Mouse (Mus musculus): ENCODE data around the gene Tbc1d16. TPM values are rescaled to one million over a fixed set of nuclear protein-coding genes. Genes with fewer than 3 reads are reported as not detected.

Gene Tbc1d16
- polyA plus RNA-seq, 1 experiment from 2014 or later, result 54.6 TPM

DNA sequence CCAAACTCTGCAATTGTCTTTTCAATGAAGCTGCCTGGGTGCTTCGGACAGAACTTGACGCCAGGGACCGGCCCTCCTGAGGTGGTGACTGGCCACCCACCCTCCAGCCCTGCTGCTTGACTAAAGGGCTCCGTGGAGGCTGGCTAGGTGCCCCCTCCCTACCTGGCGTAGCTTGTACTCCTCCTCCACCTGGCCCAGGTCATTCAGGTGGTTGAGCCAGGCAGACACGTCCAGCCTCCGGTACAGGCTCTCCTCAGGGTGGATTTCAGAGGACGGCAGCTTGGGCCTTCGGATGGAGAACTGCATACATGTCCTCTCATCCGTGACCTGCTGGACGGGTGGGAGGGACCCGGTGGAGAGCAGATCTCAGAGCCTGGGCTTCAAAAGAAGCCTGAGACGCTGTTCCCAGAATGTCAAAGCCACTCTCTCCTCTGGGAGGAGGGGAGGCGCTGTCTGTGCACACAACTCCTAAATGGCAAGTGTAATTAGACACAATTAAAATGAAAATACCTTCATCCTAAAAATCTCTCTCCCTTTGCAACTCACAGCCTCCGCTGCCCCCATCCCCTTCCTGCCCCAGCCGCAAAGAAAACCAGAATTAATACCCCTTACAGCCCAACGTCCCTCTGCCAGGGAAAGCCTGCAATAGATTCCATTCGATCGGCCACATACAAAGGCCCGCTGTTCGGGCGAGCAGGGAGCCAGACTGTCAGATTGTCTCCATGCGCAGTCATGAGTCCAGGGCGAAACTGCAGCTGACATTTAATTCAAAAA is 71.6 kb downstream of the Tbc1d16 start:
- H3K9me3 ChIP-seq (ENCODE audit: control insufficient read depth, low read length), result no peaks in the 10 kb centered on the region
- H3K27ac ChIP-seq (ENCODE audit: low read length), result peak overlapping the region; percentile 81
- WGBS, result 6% methylated on average over 24 of the region's 24 CpGs
- H3K4me3 ChIP-seq (replicated peaks; ENCODE audit: low read length), result peak overlapping the region; percentile 7; the same call in 1 of the 2 replicates
- H3K36me3 ChIP-seq (ENCODE audit: control insufficient read depth, insufficient read depth), result peaks cover 11% of the 10 kb centered on the region
- peak overlapping the region; percentile 14 for H3K4me2 ChIP-seq (ENCODE audit: low read length)
- no peaks in the 10 kb centered on the region for H3K27me3 ChIP-seq (replicated peaks; ENCODE audit: control insufficient read depth, insufficient read depth, low read length)
- ATAC-seq, result peak; percentile 76
- H3K4me1 ChIP-seq (replicated peaks; ENCODE audit: control insufficient read depth, insufficient read depth, low read length), result peaks cover 35% of the 10 kb centered on the region
- peak overlapping the region; percentile 43 for H3K9ac ChIP-seq (replicated peaks; ENCODE audit: low read depth, low read length)

DNA sequence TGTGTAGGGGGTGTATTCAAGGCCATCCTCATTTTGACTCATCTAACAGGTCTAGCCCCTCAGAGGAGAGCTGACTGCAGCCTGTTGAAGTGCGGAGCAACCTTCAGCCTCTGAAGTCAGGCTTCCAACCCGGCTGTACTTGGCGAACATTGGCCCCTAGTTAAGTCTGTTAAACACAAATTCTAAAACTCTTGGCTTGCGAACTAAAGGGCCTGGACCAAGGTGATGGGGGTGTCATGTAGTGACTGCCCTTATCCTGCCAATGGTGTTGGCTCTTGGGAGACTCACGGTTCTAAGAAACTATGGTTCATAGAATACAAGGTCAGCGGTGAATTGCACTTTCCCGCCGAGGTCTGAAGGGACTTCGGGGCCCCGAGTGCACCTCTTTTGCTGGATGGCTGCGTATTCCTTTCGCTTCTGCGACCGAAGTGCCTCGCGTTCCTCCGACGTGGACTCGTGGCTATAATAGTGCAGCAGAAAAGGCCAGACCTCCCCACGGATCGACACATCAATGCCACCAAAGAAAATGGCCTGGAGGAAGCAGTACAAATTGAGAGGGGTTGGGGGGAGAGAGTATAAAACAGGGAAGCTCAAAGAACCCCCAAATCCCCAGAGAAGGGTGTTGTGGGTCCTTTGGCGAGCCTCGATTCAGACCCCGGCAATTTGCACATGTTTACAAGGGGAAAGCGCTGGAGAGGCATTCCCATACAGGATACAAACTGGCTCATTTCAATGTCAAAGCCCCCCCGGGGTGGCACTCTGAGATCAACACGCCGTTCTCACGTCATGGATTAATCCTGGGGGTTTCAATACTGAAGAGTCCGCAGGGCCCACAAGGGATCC is 72.4 kb downstream of the Tbc1d16 start:
- Histone ChIP-seq H3K4me2 (ENCODE audit: low read length) (peak overlapping the region; percentile 14), H3K36me3 (ENCODE audit: control insufficient read depth, insufficient read depth) (peaks cover 11% of the 10 kb centered on the region), H3K4me1 (replicated peaks; ENCODE audit: control insufficient read depth, insufficient read depth, low read length) (peaks cover 35% of the 10 kb centered on the region), H3K27ac (ENCODE audit: low read length) (peak overlapping the region; percentile 81), H3K9me3 (ENCODE audit: control insufficient read depth, low read length) (no peaks in the 10 kb centered on the region), H3K4me3 (replicated peaks; ENCODE audit: low read length) (no peak overlapping the region), H3K9ac (replicated peaks; ENCODE audit: low read depth, low read length) (0 out of 2 replicates have a peak overlapping the region, but pooled peaks have one; percentile 10), H3K27me3 (replicated peaks; ENCODE audit: control insufficient read depth, insufficient read depth, low read length) (no peaks in the 10 kb centered on the region)
- peak; percentile 54 for ATAC-seq
- WGBS, result 18% methylated on average over 30 of the region's 30 CpGs

DNA sequence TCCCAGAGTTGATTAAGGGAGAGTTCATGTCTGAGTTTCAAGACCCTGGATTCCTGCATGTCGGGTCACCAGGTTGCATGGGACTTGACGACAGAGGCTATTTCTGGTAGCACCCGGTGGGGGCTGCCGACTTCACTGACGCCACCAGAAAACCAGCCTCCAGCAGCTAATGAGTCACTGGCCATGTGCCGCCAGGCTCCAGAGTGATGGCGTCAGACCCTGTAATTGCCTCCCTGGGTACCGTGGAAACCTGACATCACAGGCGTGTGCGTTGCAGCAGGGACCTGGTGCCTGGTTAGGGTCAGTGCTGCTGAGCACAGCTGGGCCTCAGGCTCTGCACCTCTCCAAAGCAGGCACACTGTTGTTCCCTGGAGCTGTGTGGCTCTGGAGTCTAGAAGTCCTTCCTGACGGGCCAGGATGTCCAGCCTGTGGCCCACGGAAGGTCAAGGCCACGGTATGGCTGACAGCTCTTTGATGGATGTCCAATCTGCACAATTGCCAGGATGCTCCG is 75.9 kb downstream of the Tbc1d16 start:
- Histone ChIP-seq H3K4me3 (replicated peaks; ENCODE audit: low read length) (no peak overlapping the region), H3K4me1 (replicated peaks; ENCODE audit: control insufficient read depth, insufficient read depth, low read length) (peaks cover 18% of the 10 kb centered on the region), H3K9ac (replicated peaks; ENCODE audit: low read depth, low read length) (no peak overlapping the region), H3K27ac (ENCODE audit: low read length) (no peak overlapping the region), H3K9me3 (ENCODE audit: control insufficient read depth, low read length) (no peaks in the 10 kb centered on the region), H3K27me3 (replicated peaks; ENCODE audit: control insufficient read depth, insufficient read depth, low read length) (no peaks in the 10 kb centered on the region), H3K4me2 (ENCODE audit: low read length) (no peak overlapping the region), H3K36me3 (ENCODE audit: control insufficient read depth, insufficient read depth) (peaks cover 20% of the 10 kb centered on the region)
- no peak for ATAC-seq
- 68% methylated on average over 14 of the region's 14 CpGs for WGBS

DNA sequence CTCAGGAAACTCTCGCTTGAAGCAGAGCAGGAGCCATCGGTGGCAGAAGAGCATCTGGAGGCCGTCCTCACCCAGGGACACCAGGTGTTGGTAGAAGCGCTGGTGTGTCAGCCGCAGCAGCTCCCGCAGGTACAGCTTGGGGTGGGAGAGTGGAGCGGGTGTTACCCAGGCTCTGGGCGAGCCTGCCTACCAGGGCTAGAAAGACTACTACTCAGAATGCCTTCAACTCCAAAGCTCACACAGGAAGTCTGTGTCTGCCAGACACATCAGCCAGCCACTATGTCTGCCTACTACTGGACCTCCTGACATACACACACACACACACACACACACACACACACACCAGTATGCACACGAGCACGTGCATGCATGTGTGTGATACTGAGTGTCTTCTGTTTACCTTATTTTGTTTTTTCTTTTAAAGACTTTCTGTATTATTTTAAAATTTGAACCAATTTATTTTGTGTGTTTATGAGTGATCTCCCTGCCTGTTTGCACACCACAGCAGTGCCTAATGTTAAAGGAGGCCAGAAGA is 77.2 kb downstream of the Tbc1d16 start:
- 89% methylated on average over 10 of the region's 10 CpGs for WGBS
- Histone ChIP-seq H3K4me1 (replicated peaks; ENCODE audit: control insufficient read depth, insufficient read depth, low read length) (peaks cover 6% of the 10 kb centered on the region), H3K9me3 (ENCODE audit: control insufficient read depth, low read length) (no peaks in the 10 kb centered on the region), H3K9ac (replicated peaks; ENCODE audit: low read depth, low read length) (no peak overlapping the region), H3K27me3 (replicated peaks; ENCODE audit: control insufficient read depth, insufficient read depth, low read length) (no peaks in the 10 kb centered on the region), H3K36me3 (ENCODE audit: control insufficient read depth, insufficient read depth) (peaks cover 20% of the 10 kb centered on the region), H3K4me2 (ENCODE audit: low read length) (no peak overlapping the region), H3K27ac (ENCODE audit: low read length) (no peak overlapping the region), H3K4me3 (replicated peaks; ENCODE audit: low read length) (no peak overlapping the region)
- no peak for ATAC-seq

DNA sequence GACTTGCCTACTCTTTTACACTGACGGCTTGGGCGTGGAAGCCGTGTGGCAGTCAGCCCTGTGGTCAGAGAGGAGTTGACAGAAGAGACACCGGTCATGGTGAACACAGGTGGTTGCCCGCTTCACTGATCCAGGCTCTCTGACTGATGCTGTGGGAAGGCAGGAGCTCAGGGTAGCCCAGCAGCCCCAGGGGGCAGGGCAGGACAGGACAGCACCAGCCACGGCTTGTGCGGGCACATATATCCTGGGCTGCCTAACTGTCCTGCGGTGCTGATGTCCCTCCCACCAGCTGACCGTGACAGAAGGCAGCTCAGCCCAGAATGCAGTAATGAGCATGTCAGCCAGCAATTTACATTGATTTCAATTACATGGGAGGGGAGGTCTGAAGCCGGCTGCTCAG is 77.9 kb downstream of the Tbc1d16 start:
- Histone ChIP-seq H3K4me1 (replicated peaks; ENCODE audit: control insufficient read depth, insufficient read depth, low read length) (0 out of 2 replicates have a peak, but pooled peaks cover 3% of the 10 kb centered on the region), H3K4me3 (replicated peaks; ENCODE audit: low read length) (no peak overlapping the region), H3K9ac (replicated peaks; ENCODE audit: low read depth, low read length) (no peak overlapping the region), H3K9me3 (ENCODE audit: control insufficient read depth, low read length) (no peaks in the 10 kb centered on the region), H3K27ac (ENCODE audit: low read length) (no peak overlapping the region), H3K36me3 (ENCODE audit: control insufficient read depth, insufficient read depth) (peaks cover 20% of the 10 kb centered on the region), H3K4me2 (ENCODE audit: low read length) (no peak overlapping the region), H3K27me3 (replicated peaks; ENCODE audit: control insufficient read depth, insufficient read depth, low read length) (no peaks in the 10 kb centered on the region)
- WGBS, result 77% methylated on average over 10 of the region's 10 CpGs
- ATAC-seq, result no peak

DNA sequence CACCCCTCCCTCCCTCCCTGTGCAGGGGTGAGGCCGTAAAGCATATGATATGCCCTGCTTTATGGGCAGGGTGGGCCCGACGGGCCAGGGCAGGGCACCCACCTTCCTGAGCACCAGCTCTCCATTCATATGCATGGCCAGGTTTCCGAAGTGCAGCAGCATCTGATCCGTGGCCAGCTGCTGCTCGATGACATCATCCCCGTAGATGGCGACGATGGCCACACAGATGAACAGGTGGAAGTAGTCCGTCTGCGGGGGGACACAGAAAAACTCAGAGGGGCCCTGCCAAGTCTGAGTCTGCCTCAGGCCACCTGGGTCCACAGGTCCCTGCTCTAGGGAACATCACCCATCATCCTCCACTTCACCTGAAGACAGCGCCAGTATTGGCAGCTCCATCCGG is 79.5 kb downstream of the Tbc1d16 start:
- H3K4me3 ChIP-seq (replicated peaks; ENCODE audit: low read length), result no peak overlapping the region
- no peak overlapping the region for H3K9ac ChIP-seq (replicated peaks; ENCODE audit: low read depth, low read length)
- 88% methylated on average over 13 of the region's 13 CpGs for whole genome bisulfite sequencing
- H3K4me2 ChIP-seq (ENCODE audit: low read length), result no peak overlapping the region
- H3K27me3 ChIP-seq (replicated peaks; ENCODE audit: control insufficient read depth, insufficient read depth, low read length), result no peaks in the 10 kb centered on the region
- no peak for ATAC-seq
- peaks cover 14% of the 10 kb centered on the region for H3K36me3 ChIP-seq (ENCODE audit: control insufficient read depth, insufficient read depth)
- H3K9me3 ChIP-seq (ENCODE audit: control insufficient read depth, low read length), result no peaks in the 10 kb centered on the region
- H3K4me1 ChIP-seq (replicated peaks; ENCODE audit: control insufficient read depth, insufficient read depth, low read length), result peaks cover 4% of the 10 kb centered on the region
- no peak overlapping the region for H3K27ac ChIP-seq (ENCODE audit: low read length)

DNA sequence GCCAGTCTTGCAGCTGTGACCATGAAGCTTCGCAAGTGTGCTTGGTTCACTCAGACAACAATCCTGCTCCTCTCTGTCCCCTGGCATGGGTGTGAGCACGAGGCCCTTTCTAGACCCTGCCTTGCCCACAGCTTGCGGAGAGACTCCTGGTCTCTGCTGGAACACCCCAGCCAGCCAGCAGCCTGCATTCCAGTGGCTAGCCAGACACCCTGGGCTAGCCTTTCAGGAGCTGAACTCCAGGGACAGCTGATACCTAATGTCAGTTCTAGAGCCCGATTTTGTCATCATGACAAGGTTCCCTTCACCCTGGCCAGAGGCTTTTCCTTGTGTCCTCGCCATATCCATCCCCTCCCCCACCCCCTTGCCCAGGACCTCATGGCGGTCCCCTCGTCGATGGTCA is 81.1 kb downstream of the Tbc1d16 start:
- Histone ChIP-seq H3K36me3 (ENCODE audit: control insufficient read depth, insufficient read depth) (peaks cover 9% of the 10 kb centered on the region), H3K9ac (replicated peaks; ENCODE audit: low read depth, low read length) (no peak overlapping the region), H3K4me1 (replicated peaks; ENCODE audit: control insufficient read depth, insufficient read depth, low read length) (peaks cover 4% of the 10 kb centered on the region), H3K27me3 (replicated peaks; ENCODE audit: control insufficient read depth, insufficient read depth, low read length) (no peaks in the 10 kb centered on the region), H3K4me3 (replicated peaks; ENCODE audit: low read length) (no peak overlapping the region), H3K27ac (ENCODE audit: low read length) (no peak overlapping the region), H3K4me2 (ENCODE audit: low read length) (no peak overlapping the region), H3K9me3 (ENCODE audit: control insufficient read depth, low read length) (no peaks in the 10 kb centered on the region)
- 80% methylated on average over 8 of the region's 8 CpGs for WGBS
- ATAC-seq, result no peak

DNA sequence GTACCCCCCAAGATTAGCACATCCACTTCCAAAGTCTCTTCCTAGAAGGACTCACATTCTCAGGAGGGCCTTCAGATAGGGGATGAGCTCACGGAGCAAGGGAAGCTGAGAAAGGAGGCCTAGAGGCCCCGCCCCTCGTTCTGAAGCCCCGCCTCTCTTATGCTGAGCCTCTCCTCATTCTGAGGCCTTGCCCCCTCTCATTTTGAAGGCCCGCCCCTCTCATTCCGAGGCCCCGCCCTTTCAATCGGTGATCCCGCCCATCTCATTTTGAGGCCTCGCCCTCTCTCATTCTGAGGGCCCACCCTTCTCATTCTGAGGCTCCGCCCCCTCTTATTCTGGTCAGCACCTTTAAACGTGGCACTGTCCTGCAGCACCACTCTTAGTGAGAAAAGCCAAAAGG is 82.2 kb downstream of the Tbc1d16 start:
- no peak overlapping the region for H3K27ac ChIP-seq (ENCODE audit: low read length)
- ATAC-seq, result no peak
- H3K9me3 ChIP-seq (ENCODE audit: control insufficient read depth, low read length), result no peaks in the 10 kb centered on the region
- H3K4me1 ChIP-seq (replicated peaks; ENCODE audit: control insufficient read depth, insufficient read depth, low read length), result peaks cover 4% of the 10 kb centered on the region
- H3K4me2 ChIP-seq (ENCODE audit: low read length), result no peak overlapping the region
- H3K27me3 ChIP-seq (replicated peaks; ENCODE audit: control insufficient read depth, insufficient read depth, low read length), result no peaks in the 10 kb centered on the region
- H3K4me3 ChIP-seq (replicated peaks; ENCODE audit: low read length), result no peak overlapping the region
- H3K36me3 ChIP-seq (ENCODE audit: control insufficient read depth, insufficient read depth), result peaks cover 9% of the 10 kb centered on the region
- 43% methylated on average over 12 of the region's 12 CpGs for WGBS
- no peak overlapping the region for H3K9ac ChIP-seq (replicated peaks; ENCODE audit: low read depth, low read length)

All from forebrain, embryonic 16.5 days (tissue).